ENCODE assay signal across 9 mouse cellular contexts in the genomic region with DNA sequence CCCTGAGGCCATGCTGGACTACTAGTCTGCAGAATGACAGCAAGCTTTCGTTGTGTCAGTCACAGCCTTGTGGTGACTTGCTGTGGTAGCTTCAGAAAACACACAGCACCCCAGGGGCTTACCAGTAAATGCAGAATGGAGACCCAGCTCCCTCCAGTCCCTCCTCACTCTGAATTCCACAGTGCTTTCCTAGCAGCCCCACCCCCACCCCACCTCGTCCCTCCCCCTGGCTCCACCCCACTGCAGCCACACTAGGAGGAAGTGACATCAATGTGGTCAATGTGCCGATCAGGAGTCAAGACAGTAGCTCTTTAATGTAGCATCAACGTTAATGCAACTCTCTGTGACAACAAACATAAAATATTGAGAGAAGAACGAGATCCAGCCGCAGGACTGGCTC. TPM values are rescaled to one million over a fixed set of nuclear protein-coding genes. Genes with fewer than 3 reads are reported as not detected.
DNase-seq lines count a peak whose midpoint lies in the region; ATAC-seq and TF ChIP-seq lines count a peak whose summit lies in the region.
"Had no signal": no experiment of that assay in that cellular context is flagged by ENCODE, and none has a peak within 500 bp of the region (broad histone marks: within the 10 kb centered on the region; RNA-seq: fewer than 3 reads in every experiment).

No protein-coding gene starts in this region.

- TF ChIP-seq EP300 in liver, postnatal 0 days (IDR thresholded peaks at IDR 0.05; ENCODE audit: low read depth), result no peak

- no peak for TF ChIP-seq POLR2A in thymus, adult 2 months (IDR thresholded peaks at IDR 0.05; ENCODE audit: control insufficient read depth, extremely low read depth, insufficient read depth, low read length, poor library complexity)

- 21% methylated on average over 6 of the region's 6 CpGs for WGBS in thymus, adult 2 months
- WGBS in liver, postnatal 0 days (ENCODE audit: insufficient replicate concordance), result 28% methylated on average over 6 of the region's 6 CpGs

- H3K4me3 ChIP-seq in thymus, adult 2 months (ENCODE audit: control insufficient read depth, insufficient read depth, low read length), result no peak overlapping the region
- H3K4me3 ChIP-seq in liver, postnatal 0 days (ENCODE audit: low read depth, low read length), result peak overlapping the region; percentile 6; the same call in 1 of the 2 replicates

- no peaks in the 10 kb centered on the region for H3K27me3 ChIP-seq in thymus, adult 2 months (ENCODE audit: control insufficient read depth, insufficient read depth, low read length)
- no peaks in the 10 kb centered on the region for H3K27me3 ChIP-seq in liver, postnatal 0 days (ENCODE audit: insufficient read depth, low read length)

- no peaks in the 10 kb centered on the region for H3K36me3 ChIP-seq in thymus, adult 2 months (ENCODE audit: control insufficient read depth, insufficient read depth, low read length)
- H3K36me3 ChIP-seq in liver, postnatal 0 days (replicated peaks; ENCODE audit: insufficient read depth, low read length), result no peaks in the 10 kb centered on the region

- no peaks in the 10 kb centered on the region for H3K9me3 ChIP-seq in liver, postnatal 0 days (ENCODE audit: low read length)

- peak overlapping the region; percentile 9; the same call in 1 of the 2 replicates for H3K9ac ChIP-seq in liver, postnatal 0 days (replicated peaks)

- H3K4me1 ChIP-seq in thymus, adult 2 months (replicated peaks; ENCODE audit: control insufficient read depth, insufficient read depth, low read length), result peaks cover 9% of the 10 kb centered on the region
- peaks cover 11% of the 10 kb centered on the region for H3K4me1 ChIP-seq in liver, postnatal 0 days (ENCODE audit: insufficient read depth)

- DNase-seq in cerebellum, adult 9-10 months, result peak; percentile 5
- no peak for DNase-seq in cerebellum, adult 11-12 months
- peak; percentile 37 for DNase-seq in thymus, adult 2 months
- DNase-seq in thymus, postnatal 0 days (ENCODE audit: low spot score), result no peak
- peak; percentile 46 for DNase-seq in liver, postnatal 0 days
- DNase-seq in urinary bladder, adult 18-20 months (ENCODE audit: low spot score in 2 of 2), result no peak
- no peak for DNase-seq in testis, postnatal 14 days (ENCODE audit: low spot score)
- no peak for DNase-seq in urinary bladder, postnatal 36 days (ENCODE audit: low spot score in 2 of 2)

- H3K4me2 ChIP-seq in liver, postnatal 0 days (ENCODE audit: low read depth, low read length), result peak overlapping the region; percentile 65

- TF ChIP-seq CTCF in thymus, adult 2 months (IDR thresholded peaks at IDR 0.05; ENCODE audit: borderline replicate concordance, control insufficient read depth, extremely low read depth, insufficient read depth, low read length, poor library complexity), result no peak
- TF ChIP-seq CTCF in liver, postnatal 0 days (IDR thresholded peaks at IDR 0.05; ENCODE audit: low read depth), result no peak

- no peak overlapping the region for H3K27ac ChIP-seq in thymus, adult 2 months (ENCODE audit: control insufficient read depth, insufficient read depth, low read length)
- H3K27ac ChIP-seq in liver, postnatal 0 days (ENCODE audit: low read depth), result no peak overlapping the region
- H3K27ac ChIP-seq: macrophage had no signal

- peak; percentile 62; the same call in 1 of the 2 replicates for ATAC-seq in liver, postnatal 0 days

RNA-seq across cellular contexts. Expression of a gene that starts 25.2 kb away (rescaled TPM):
- polyA plus RNA-seq in thymus, adult 2 months (2012; rRNA removed), result 8.1 and 26.1 TPM in 2 replicates
- 0.59 and 0.77 TPM in 2 replicates for polyA plus RNA-seq in thymus, postnatal 0 days (2015; fragmentation: Nextera tagmentation; extraction: Ambion mirVana)
- polyA plus RNA-seq in liver, postnatal 0 days (2015; fragmentation: Nextera tagmentation; extraction: Ambion mirVana), result 0.78 and 0.95 TPM in 2 replicates

Comparison
In these comparisons a context has a peak if more than half of its experiments do, and no peak if none do; other contexts are left out.
1. DNase-seq: peak in cerebellum, adult 9-10 months (single experiment), thymus, adult 2 months (single experiment) and liver, postnatal 0 days (single experiment); none in cerebellum, adult 11-12 months (single experiment), thymus, postnatal 0 days (single experiment), urinary bladder, adult 18-20 months (0 of 2), testis, postnatal 14 days (single experiment) and urinary bladder, postnatal 36 days (0 of 2).